Mouse (Mus musculus) myocyte (in vitro differentiated cells): ENCODE measurements around the gene Hmgcll1. TPM values are rescaled to one million over a fixed set of nuclear protein-coding genes. Genes with fewer than 3 reads are reported as not detected.

Experiments used
- H3K27me3 ChIP-seq: one replicate; pipeline ENCODE4 v1.6.1; 2011; ENCODE audit not compliant: control insufficient read depth, insufficient read depth, insufficient read length
- H3K36me3 ChIP-seq: one replicate; pipeline ENCODE4 v1.6.1; 2011; ENCODE audit not compliant: control insufficient read depth, insufficient read depth
- H3K4me2 ChIP-seq: one replicate; pipeline ENCODE4 v1.6.1; 2011; ENCODE audit warnings: low read depth, control low read depth
- H3K4me3 ChIP-seq: one replicate; pipeline ENCODE4 v1.5.1; 2011; ENCODE audit warnings: mild to moderate bottlenecking, control low read depth, moderate library complexity
- H3K79me2 ChIP-seq: one replicate; pipeline ENCODE4 v1.6.1; 2011; ENCODE audit not compliant: control insufficient read depth, insufficient read depth
- H3ac ChIP-seq: one replicate; pipeline ENCODE4 v1.6.1; 2011; ENCODE audit not compliant: control insufficient read depth, insufficient read length
- CEBPB ChIP-seq: IDR thresholded peaks from 2 replicates; pipeline ENCODE4 v1.6.1; 2011; ENCODE audit warnings: mild to moderate bottlenecking, moderate library complexity; ENCODE audit not compliant: poor library complexity, insufficient read depth, severe bottlenecking
- E2F4 ChIP-seq: IDR thresholded peaks from one replicate; pipeline ENCODE4 v1.6.1; 2011; ENCODE audit warnings: mild to moderate bottlenecking, control low read depth, moderate library complexity; ENCODE audit not compliant: insufficient read depth
- MAX ChIP-seq: IDR thresholded peaks from one replicate; pipeline ENCODE4 v1.6.1; 2011; ENCODE audit warnings: low read depth, mild to moderate bottlenecking, control low read depth
- MYOD1 ChIP-seq, 3 experiments: IDR thresholded peaks; one replicate each; pipeline ENCODE4 v1.6.1; 2011; ENCODE audit warnings: control low read depth in 2 of 3, low read depth in 2 of 3, mild to moderate bottlenecking in 2 of 3, moderate library complexity in 1 of 3; ENCODE audit not compliant: insufficient read length in 2 of 3, control insufficient read depth in 1 of 3
- MYOG ChIP-seq, 3 experiments: IDR thresholded peaks; one replicate each; pipeline ENCODE4 v1.6.1; 2011; ENCODE audit warnings: control low read depth in 2 of 3, low read depth in 2 of 3, mild to moderate bottlenecking in 2 of 3; ENCODE audit not compliant: insufficient read length in 2 of 3, control insufficient read depth in 1 of 3, insufficient read depth in 1 of 3
- POLR2A ChIP-seq: IDR thresholded peaks from one replicate; pipeline ENCODE4 v1.6.1; 2011; ENCODE audit warnings: low read depth, mild to moderate bottlenecking, control low read depth, moderate library complexity; ENCODE audit not compliant: insufficient read length
- POLR2AphosphoS2 ChIP-seq: IDR thresholded peaks from one replicate; pipeline ENCODE4 v1.6.1; 2011; ENCODE audit warnings: low read depth, control low read depth; ENCODE audit not compliant: insufficient read length
- REST ChIP-seq: IDR thresholded peaks from one replicate; pipeline ENCODE4 v1.6.1; 2011; ENCODE audit warnings: mild to moderate bottlenecking, control low read depth, moderate library complexity; ENCODE audit not compliant: insufficient read depth, insufficient read length
- SRF ChIP-seq: IDR thresholded peaks from one replicate; pipeline ENCODE4 v1.6.1; 2011; ENCODE audit warnings: low read depth; ENCODE audit not compliant: control insufficient read depth, insufficient read length
- TCF12 ChIP-seq: IDR thresholded peaks from one replicate; pipeline ENCODE4 v1.6.1; 2011; ENCODE audit warnings: mild to moderate bottlenecking, control low read depth; ENCODE audit not compliant: poor library complexity, insufficient read depth, severe bottlenecking
- TCF3 ChIP-seq: IDR thresholded peaks from one replicate; pipeline ENCODE4 v1.6.1; 2011; ENCODE audit warnings: low read depth, control low read depth; ENCODE audit not compliant: insufficient read length
- USF1 ChIP-seq: IDR thresholded peaks from one replicate; pipeline ENCODE4 v1.6.1; 2011; ENCODE audit warnings: low read depth, mild to moderate bottlenecking, control low read depth, moderate library complexity
- polyA plus RNA-seq: library from polyadenylated mRNA; unstranded; fragments of >200 nt; fragmentation: generic; extraction: Trizol; gene quantifications from one replicate; pipeline ENCODE4 v1.2.1, GENCODE M21; 2012; ENCODE audit warnings: missing spikeins

Hmgcll1 gene
- polyA plus RNA-seq, 1 experiment: 0.14 TPM

GRCm38 (mm10) chr9:76007342-76007970, 7.2 kb upstream of the Hmgcll1 start:
- Histone ChIP-seq H3K4me2 (no peak overlapping the region), H3K4me3 (no peak overlapping the region), H3ac (no peak overlapping the region), H3K36me3 (no peaks in the 10 kb centered on the region), H3K27me3 (no peaks in the 10 kb centered on the region), H3K79me2 (no peaks in the 10 kb centered on the region)
- no peak for TF ChIP-seq USF1
- no peak for TF ChIP-seq POLR2A
- TF ChIP-seq E2F4: no peak
- no peak for TF ChIP-seq TCF3
- no peak for TF ChIP-seq REST
- no peak for TF ChIP-seq TCF12
- no peak for TF ChIP-seq CEBPB
- no peak for TF ChIP-seq MYOD1 (IDR thresholded peaks at IDR 0.05; ENCODE audit: control insufficient read depth in 1 of 3, insufficient read length in 2 of 3, low read depth in 2 of 3)
- no peak for TF ChIP-seq POLR2AphosphoS2
- TF ChIP-seq SRF: no peak
- no peak for TF ChIP-seq MYOG (IDR thresholded peaks at IDR 0.05; ENCODE audit: control insufficient read depth in 1 of 3, insufficient read depth in 1 of 3, insufficient read length in 2 of 3, low read depth in 2 of 3)
- no peak for TF ChIP-seq MAX

GRCm38 (mm10) chr9:76013789-76014188, 866 bp upstream of the Hmgcll1 start:
- Histone ChIP-seq H3K27me3 (no peaks in the 10 kb centered on the region), H3K4me2 (no peak overlapping the region), H3K4me3 (no peak overlapping the region), H3K36me3 (no peaks in the 10 kb centered on the region), H3K79me2 (no peaks in the 10 kb centered on the region), H3ac (no peak overlapping the region)
- TF ChIP-seq E2F4 (no peak), USF1 (no peak), MAX (no peak), REST (no peak), SRF (no peak), POLR2A (no peak), CEBPB (no peak), TCF3 (no peak), MYOG (IDR thresholded peaks at IDR 0.05; ENCODE audit: control insufficient read depth in 1 of 3, insufficient read depth in 1 of 3, insufficient read length in 2 of 3, low read depth in 2 of 3) (no peak), POLR2AphosphoS2 (no peak), MYOD1 (IDR thresholded peaks at IDR 0.05; ENCODE audit: control insufficient read depth in 1 of 3, insufficient read length in 2 of 3, low read depth in 2 of 3) (no peak), TCF12 (no peak)

GRCm38 (mm10) chr9:76015971-76016370, 1.3 kb downstream of the Hmgcll1 start:
- Histone ChIP-seq H3K36me3 (no peaks in the 10 kb centered on the region), H3K4me2 (no peak overlapping the region), H3K27me3 (no peaks in the 10 kb centered on the region), H3K79me2 (no peaks in the 10 kb centered on the region), H3ac (no peak overlapping the region), H3K4me3 (no peak overlapping the region)
- no peak for TF ChIP-seq MYOD1 (IDR thresholded peaks at IDR 0.05; ENCODE audit: control insufficient read depth in 1 of 3, insufficient read length in 2 of 3, low read depth in 2 of 3)
- TF ChIP-seq MAX: no peak
- no peak for TF ChIP-seq SRF
- no peak for TF ChIP-seq REST
- no peak for TF ChIP-seq E2F4
- TF ChIP-seq USF1: no peak
- TF ChIP-seq POLR2A: no peak
- no peak for TF ChIP-seq CEBPB
- no peak for TF ChIP-seq POLR2AphosphoS2
- TF ChIP-seq TCF3: no peak

GRCm38 (mm10) chr9:76016506-76016905, 1.9 kb downstream of the Hmgcll1 start:
- Histone ChIP-seq H3ac (no peak overlapping the region), H3K4me2 (no peak overlapping the region), H3K4me3 (no peak overlapping the region), H3K79me2 (no peaks in the 10 kb centered on the region), H3K36me3 (no peaks in the 10 kb centered on the region), H3K27me3 (no peaks in the 10 kb centered on the region)
- TF ChIP-seq MYOD1 (IDR thresholded peaks at IDR 0.05; ENCODE audit: control insufficient read depth in 1 of 3, insufficient read length in 2 of 3, low read depth in 2 of 3) (no peak), TCF12 (no peak), MYOG (IDR thresholded peaks at IDR 0.05; ENCODE audit: control insufficient read depth in 1 of 3, insufficient read depth in 1 of 3, insufficient read length in 2 of 3, low read depth in 2 of 3) (no peak), POLR2A (no peak), REST (no peak), E2F4 (no peak), MAX (no peak), CEBPB (no peak)
